Mouse (Mus musculus) forelimb bud, embryonic 11.5 days (tissue): Measurements from ENCODE around the gene March2.
"Not testable (repeated sequence)": the region's sequence is repeated elsewhere in the genome, so short reads cannot be mapped to it uniquely, and the experiment has no call there.

ENCODE experiments used
- DNase-seq: peaks from one replicate; pipeline ENCODE4 v3.0.0-alpha.2; 2012; ENCODE audit warnings: low read depth, low spot score

Gene March2

GRCm38 (mm10) chr17:33718384-33718881, at the start of gene March2:
TSS of gene March2 (minus strand) at chr17:33718670.
- DNase-seq: peak; percentile 97

GRCm38 (mm10) chr17:33766389-33766788, 47.9 kb upstream of the March2 start:
- no peak for DNase-seq

- DNase-seq: peak; percentile 100
Measured at GRCm38 (mm10) chr17:33760255-33761165, 42.0 kb upstream of the March2 start, which contains the start of gene Rab11b. TSS of gene Rab11b (minus strand) at chr17:33760530.

GRCm38 (mm10) chr17:33759767-33760254, 41.3 kb upstream of the March2 start:
- DNase-seq: peak; percentile 83

- DNase-seq: no peak
Measured at GRCm38 (mm10) chr17:33757231-33757630, 38.8 kb upstream of the March2 start.

GRCm38 (mm10) chr17:33756108-33756790, 37.8 kb upstream of the March2 start:
- DNase-seq: no peak

GRCm38 (mm10) chr17:33755418-33756107, 37.1 kb upstream of the March2 start:
- no peak for DNase-seq

GRCm38 (mm10) chr17:33754656-33755055, 36.2 kb upstream of the March2 start:
- no peak for DNase-seq

GRCm38 (mm10) chr17:33752297-33752696, 33.8 kb upstream of the March2 start:
- no peak for DNase-seq

GRCm38 (mm10) chr17:33751181-33751580, 32.7 kb upstream of the March2 start:
- no peak for DNase-seq

GRCm38 (mm10) chr17:33749451-33749850, 31.0 kb upstream of the March2 start:
- DNase-seq: no peak

GRCm38 (mm10) chr17:33746011-33746410, 27.5 kb upstream of the March2 start:
- DNase-seq: no peak

GRCm38 (mm10) chr17:33744686-33745384, 26.4 kb upstream of the March2 start:
- DNase-seq: no peak

GRCm38 (mm10) chr17:33742420-33742819, 23.9 kb upstream of the March2 start:
- DNase-seq: no peak

GRCm38 (mm10) chr17:33733526-33733925, 15.1 kb upstream of the March2 start:
- not testable (repeated sequence) for DNase-seq

GRCm38 (mm10) chr17:33732556-33733083, 14.2 kb upstream of the March2 start:
- DNase-seq: not testable (repeated sequence)

GRCm38 (mm10) chr17:33729215-33729614, 10.7 kb upstream of the March2 start:
- DNase-seq: no peak

GRCm38 (mm10) chr17:33728396-33728795, 9.9 kb upstream of the March2 start:
- no peak for DNase-seq

- DNase-seq: no peak
Measured at GRCm38 (mm10) chr17:33719736-33720378, 1.4 kb upstream of the March2 start.
